Mouse (Mus musculus) liver, embryonic 15.5 days (tissue): ENCODE data around the gene Syvn1. TPM values are rescaled to one million over a fixed set of nuclear protein-coding genes. Genes with fewer than 3 reads are reported as not detected.

Experiments used
- ATAC-seq: fragments of 200-750 bp; cut with Nextera tagmentation; 2 replicates; pipeline ENCODE4 v1.8.0; 2017; ENCODE audit warnings: moderate number of reproducible peaks, mild to moderate bottlenecking, moderate library complexity; ENCODE audit not compliant: insufficient read depth
- H3K27ac ChIP-seq: fragments of 300-500 bp; sonication (generic); replicated peaks from 2 replicates; pipeline ENCODE4 v1.5.1; 2015; ENCODE audit warnings: mild to moderate bottlenecking, inconsistent platforms
- H3K27me3 ChIP-seq: fragments of 300-500 bp; sonication (generic); 2 replicates; pipeline ENCODE4 v1.6.1; 2015; ENCODE audit warnings: mild to moderate bottlenecking, inconsistent platforms
- H3K36me3 ChIP-seq: fragments of 300-500 bp; sonication (generic); replicated peaks from 2 replicates; pipeline ENCODE4 v1.6.1; 2015; ENCODE audit warnings: moderate library complexity, mild to moderate bottlenecking, inconsistent platforms
- H3K4me1 ChIP-seq: fragments of 300-500 bp; sonication (generic); replicated peaks from 2 replicates; pipeline ENCODE4 v1.6.1; 2015; ENCODE audit warnings: inconsistent platforms
- H3K4me2 ChIP-seq: fragments of 300-500 bp; sonication (generic); 2 replicates; pipeline ENCODE4 v1.6.1; 2015; ENCODE audit warnings: moderate library complexity, mild to moderate bottlenecking, inconsistent platforms
- H3K4me3 ChIP-seq: fragments of 300-500 bp; sonication (generic); replicated peaks from 2 replicates; pipeline ENCODE4 v1.5.1; 2015; ENCODE audit warnings: mild to moderate bottlenecking, inconsistent platforms
- H3K9ac ChIP-seq: fragments of 300-500 bp; sonication (generic); 2 replicates; pipeline ENCODE4 v1.6.1; 2015; ENCODE audit warnings: moderate library complexity, mild to moderate bottlenecking, inconsistent platforms
- H3K9me3 ChIP-seq: fragments of 300-500 bp; sonication (generic); replicated peaks from 2 replicates; pipeline ENCODE4 v1.6.1; 2016; ENCODE audit warnings: inconsistent platforms
- WGBS: fragments of 180-500 bp; shearing (Covaris S2); methylation state at CpG from one replicate; pipeline ENCODE4 v1.1.7; 2015; ENCODE audit warnings: mixed read lengths; ENCODE audit not compliant: insufficient replicate concordance; 5-methylcytosine and 5-hydroxymethylcytosine counted together
- polyA plus RNA-seq: library from polyadenylated mRNA; unstranded; fragments of >200 nt; fragmentation: Nextera tagmentation; extraction: Ambion mirVana; gene quantifications from 2 replicates; pipeline ENCODE4 v1.2.1, GENCODE M21; 2015

Syvn1 gene
- polyA plus RNA-seq, 1 experiment from 2014 or later = 13.3 TPM

GRCm38 (mm10) chr19:6068951-6069350 lies 22.6 kb downstream of the Syvn1 start:
- Histone ChIP-seq H3K9me3 (no peaks in the 10 kb centered on the region), H3K4me2 (no peak overlapping the region), H3K36me3 (peaks cover 34% of the 10 kb centered on the region), H3K27me3 (no peaks in the 10 kb centered on the region), H3K4me3 (no peak overlapping the region), H3K27ac (no peak overlapping the region), H3K4me1 (peaks cover 40% of the 10 kb centered on the region), H3K9ac (no peak overlapping the region)
- 68% methylated on average over 4 of the region's 4 CpGs for WGBS
- no peak for ATAC-seq

GRCm38 (mm10) chr19:6069851-6070250 lies 23.5 kb downstream of the Syvn1 start:
- no peak overlapping the region for H3K27ac ChIP-seq
- H3K4me3 ChIP-seq = no peak overlapping the region
- 72% methylated on average over 10 of the region's 10 CpGs for WGBS
- H3K36me3 ChIP-seq = peaks cover 40% of the 10 kb centered on the region
- no peak for ATAC-seq
- peaks cover 44% of the 10 kb centered on the region for H3K4me1 ChIP-seq
- no peaks in the 10 kb centered on the region for H3K9me3 ChIP-seq
- H3K9ac ChIP-seq = no peak overlapping the region
- no peak overlapping the region for H3K4me2 ChIP-seq
- no peaks in the 10 kb centered on the region for H3K27me3 ChIP-seq

- no peak for ATAC-seq
- Histone ChIP-seq H3K9ac (no peak overlapping the region), H3K4me2 (no peak overlapping the region), H3K36me3 (peaks cover 41% of the 10 kb centered on the region), H3K27ac (no peak overlapping the region), H3K4me3 (no peak overlapping the region), H3K4me1 (peaks cover 48% of the 10 kb centered on the region), H3K27me3 (no peaks in the 10 kb centered on the region), H3K9me3 (no peaks in the 10 kb centered on the region)
- 89% methylated on average over 31 of the region's 31 CpGs for WGBS
Observed at GRCm38 (mm10) chr19:6070571-6071250, 24.3 kb downstream of the Syvn1 start.

- Histone ChIP-seq H3K9me3 (no peaks in the 10 kb centered on the region), H3K27ac (no peak overlapping the region), H3K4me1 (peaks cover 48% of the 10 kb centered on the region), H3K4me2 (no peak overlapping the region), H3K4me3 (no peak overlapping the region), H3K36me3 (peaks cover 41% of the 10 kb centered on the region), H3K9ac (no peak overlapping the region), H3K27me3 (no peaks in the 10 kb centered on the region)
- ATAC-seq = no peak
- 89% methylated on average over 19 of the region's 19 CpGs for WGBS
Observed at GRCm38 (mm10) chr19:6071261-6071660, 24.9 kb downstream of the Syvn1 start.

GRCm38 (mm10) chr19:6073889-6074288 lies 27.5 kb downstream of the Syvn1 start:
- ATAC-seq = no peak
- Histone ChIP-seq H3K27me3 (no peaks in the 10 kb centered on the region), H3K36me3 (peaks cover 40% of the 10 kb centered on the region), H3K4me1 (peaks cover 42% of the 10 kb centered on the region), H3K9ac (no peak overlapping the region), H3K9me3 (no peaks in the 10 kb centered on the region), H3K4me3 (no peak overlapping the region), H3K4me2 (no peak overlapping the region), H3K27ac (peak overlapping the region; percentile 42; the same call in 1 of the 2 replicates)
- 74% methylated on average over 5 of the region's 5 CpGs for WGBS

GRCm38 (mm10) chr19:6076564-6077393 lies 30.4 kb downstream of the Syvn1 start, which contains the start of gene Vps51:
Vps51 (minus strand) TSS chr19:6077231.
- Histone ChIP-seq H3K27me3 (no peaks in the 10 kb centered on the region), H3K4me1 (peaks cover 39% of the 10 kb centered on the region), H3K4me2 (peak within 1 kb of the TSS; percentile 83), H3K27ac (peak within 1 kb of the TSS; percentile 85), H3K9me3 (no peaks in the 10 kb centered on the region), H3K4me3 (peak within 1 kb of the TSS; percentile 79), H3K36me3 (peaks cover 33% of the 10 kb centered on the region), H3K9ac (peak within 1 kb of the TSS; percentile 72)
- ATAC-seq = peak; percentile 85
- WGBS = under 1% methylated on average over 33 of the region's 33 CpGs

- no peaks in the 10 kb centered on the region for H3K9me3 ChIP-seq
- no peaks in the 10 kb centered on the region for H3K27me3 ChIP-seq
- H3K4me1 ChIP-seq = peaks cover 48% of the 10 kb centered on the region
- peaks cover 32% of the 10 kb centered on the region for H3K36me3 ChIP-seq
- no peak within 1 kb of the TSS for H3K9ac ChIP-seq
- 78% methylated on average over 12 of the region's 12 CpGs for whole genome bisulfite sequencing
- H3K4me2 ChIP-seq = no peak within 1 kb of the TSS
- H3K4me3 ChIP-seq = no peak within 1 kb of the TSS
- no peak for ATAC-seq
- H3K27ac ChIP-seq = no peak within 1 kb of the TSS
Observed at GRCm38 (mm10) chr19:6079983-6080480, 33.7 kb downstream of the Syvn1 start, which contains the start of gene Tmem262. Tmem262 (plus strand) TSS chr19:6080033.

GRCm38 (mm10) chr19:6082156-6082555 lies 35.8 kb downstream of the Syvn1 start, which contains the start of gene Gm28374:
Gm28374 (minus strand) TSS chr19:6082256.
- 80% methylated on average over 9 of the region's 9 CpGs for WGBS
- H3K4me2 ChIP-seq = no peak within 1 kb of the TSS
- H3K9ac ChIP-seq = no peak within 1 kb of the TSS
- H3K36me3 ChIP-seq = peaks cover 47% of the 10 kb centered on the region
- peaks cover 43% of the 10 kb centered on the region for H3K4me1 ChIP-seq
- no peaks in the 10 kb centered on the region for H3K27me3 ChIP-seq
- no peaks in the 10 kb centered on the region for H3K9me3 ChIP-seq
- ATAC-seq = no peak
- H3K4me3 ChIP-seq = no peak within 1 kb of the TSS
- no peak within 1 kb of the TSS for H3K27ac ChIP-seq

GRCm38 (mm10) chr19:6084478-6085248 lies 38.3 kb downstream of the Syvn1 start, which contains the start of the genes Zfpl1 and Cdca5:
Zfpl1 (minus strand) TSS chr19:6084956.
Cdca5 (plus strand) TSS chr19:6084983.
- H3K27ac ChIP-seq = peak within 1 kb of the TSS; percentile 92
- H3K9me3 ChIP-seq = no peaks in the 10 kb centered on the region
- no peaks in the 10 kb centered on the region for H3K27me3 ChIP-seq
- H3K4me3 ChIP-seq = peak within 1 kb of the TSS; percentile 81
- peaks cover 70% of the 10 kb centered on the region for H3K36me3 ChIP-seq
- peak within 1 kb of the TSS; percentile 85 for H3K4me2 ChIP-seq
- peak; percentile 87 for ATAC-seq
- H3K4me1 ChIP-seq = peaks cover 39% of the 10 kb centered on the region
- H3K9ac ChIP-seq = peak within 1 kb of the TSS; percentile 76
- WGBS = under 1% methylated on average over 58 of the region's 58 CpGs

GRCm38 (mm10) chr19:6085417-6085879 lies 39.1 kb downstream of the Syvn1 start:
- 0% methylated on average over 17 of the region's 17 CpGs for WGBS
- peak overlapping the region; percentile 81 for H3K4me3 ChIP-seq
- H3K9ac ChIP-seq = peak overlapping the region; percentile 76
- peaks cover 39% of the 10 kb centered on the region for H3K4me1 ChIP-seq
- H3K27me3 ChIP-seq = no peaks in the 10 kb centered on the region
- peak overlapping the region; percentile 92 for H3K27ac ChIP-seq
- ATAC-seq = peak; percentile 77
- no peaks in the 10 kb centered on the region for H3K9me3 ChIP-seq
- peak overlapping the region; percentile 85 for H3K4me2 ChIP-seq
- H3K36me3 ChIP-seq = peaks cover 72% of the 10 kb centered on the region
